Mouse (Mus musculus): ENCODE measurements around the gene Rars2.

- TF ChIP-seq CTCF (IDR thresholded peaks at IDR 0.05; ENCODE audit: insufficient read depth, low read length) = no peak
- no peak for TF ChIP-seq POLR2A (IDR thresholded peaks at IDR 0.05; ENCODE audit: borderline replicate concordance, extremely low read depth, low read depth, low read length)
Measured at GRCm38 (mm10) chr4:34640731-34641130, 26.0 kb downstream of the Rars2 start.

All from lung, adult 2 months (tissue).